Comparison of ENCODE assay signal across 26 mouse cellular contexts in genomic region chr6:134531950-134532349, GRCm38 (mm10). TPM values are rescaled to one million over a fixed set of nuclear protein-coding genes. Genes with fewer than 3 reads are reported as not detected.
DNase-seq lines count a peak whose midpoint lies in the region; ATAC-seq and TF ChIP-seq lines count a peak whose summit lies in the region.
"Had no signal": no experiment of that assay in that cellular context is flagged by ENCODE, and none has a peak within 500 bp of the region (broad histone marks: within the 10 kb centered on the region; RNA-seq: fewer than 3 reads in every experiment).

No protein-coding gene starts in this region.

- H3K27ac ChIP-seq in liver, embryonic 12.5 days, result peak overlapping the region; percentile 12; the same call in 1 of the 2 replicates
- H3K27ac ChIP-seq in liver, embryonic 15.5 days (replicated peaks), result 0 out of 2 replicates have a peak overlapping the region, but pooled peaks have one; percentile 31
- peak overlapping the region; percentile 77 for H3K27ac ChIP-seq in macrophage
- H3K27ac ChIP-seq in forebrain, embryonic 15.5 days (replicated peaks), result no peak overlapping the region
- H3K27ac ChIP-seq: embryonic facial prominence, embryonic 12.5 days; embryonic facial prominence, embryonic 15.5 days; hindbrain, embryonic 10.5 days; hindbrain, embryonic 13.5 days had no signal

- TF ChIP-seq CTCF in G1E (IDR thresholded peaks at IDR 0.05; ENCODE audit: low read depth, low read length), result no peak

- no peak overlapping the region for H3K4me2 ChIP-seq in liver, embryonic 12.5 days
- no peak overlapping the region for H3K4me2 ChIP-seq in liver, embryonic 15.5 days
- H3K4me2 ChIP-seq in forebrain, embryonic 15.5 days (replicated peaks), result no peak overlapping the region
- H3K4me2 ChIP-seq: embryonic facial prominence, embryonic 12.5 days; embryonic facial prominence, embryonic 15.5 days; heart, embryonic 11.5 days; hindbrain, embryonic 13.5 days had no signal

- H3K27me3 ChIP-seq in G1E (ENCODE audit: insufficient read depth, low read length), result no peaks in the 10 kb centered on the region
- H3K27me3 ChIP-seq in liver, embryonic 12.5 days (replicated peaks), result no peaks in the 10 kb centered on the region
- H3K27me3 ChIP-seq in liver, embryonic 15.5 days, result no peaks in the 10 kb centered on the region
- no peaks in the 10 kb centered on the region for H3K27me3 ChIP-seq in forebrain, embryonic 15.5 days
- H3K27me3 ChIP-seq: CH12.LX; embryonic facial prominence, embryonic 12.5 days; embryonic facial prominence, embryonic 15.5 days; hindbrain, embryonic 13.5 days had no signal

- intact Hi-C loops in heart, postnatal 10 days (cut with DNase I), result no loop called here

- H3K79me2 ChIP-seq in macrophage (ENCODE audit: inconsistent target), result peaks cover 94% of the 10 kb centered on the region

- H3K4me3 ChIP-seq in G1E (ENCODE audit: low read depth, low read length) (no peak overlapping the region; the same call in 1 of the 2 replicates), macrophage (ENCODE audit: inconsistent target) (no peak overlapping the region)
- no peak overlapping the region for H3K4me3 ChIP-seq in liver, embryonic 12.5 days
- H3K4me3 ChIP-seq in liver, embryonic 15.5 days (replicated peaks), result no peak overlapping the region
- H3K4me3 ChIP-seq in forebrain, embryonic 15.5 days, result no peak overlapping the region
- H3K4me3 ChIP-seq: embryonic facial prominence, embryonic 12.5 days; embryonic facial prominence, embryonic 15.5 days; hindbrain, embryonic 10.5 days; hindbrain, embryonic 13.5 days had no signal

- H3K36me3 ChIP-seq in G1E (replicated peaks), result peaks cover 23% of the 10 kb centered on the region
- H3K36me3 ChIP-seq in liver, embryonic 12.5 days, result peaks cover 6% of the 10 kb centered on the region; the same call in 1 of the 2 replicates
- H3K36me3 ChIP-seq in liver, embryonic 15.5 days (replicated peaks), result no peaks in the 10 kb centered on the region
- no peaks in the 10 kb centered on the region for H3K36me3 ChIP-seq in macrophage (ENCODE audit: inconsistent target)
- no peaks in the 10 kb centered on the region for H3K36me3 ChIP-seq in forebrain, embryonic 15.5 days

- no peaks in the 10 kb centered on the region for H3K9me3 ChIP-seq in G1E (replicated peaks)
- no peaks in the 10 kb centered on the region for H3K9me3 ChIP-seq in liver, embryonic 12.5 days (replicated peaks)
- H3K9me3 ChIP-seq in liver, embryonic 15.5 days (replicated peaks), result no peaks in the 10 kb centered on the region
- H3K9me3 ChIP-seq in forebrain, embryonic 15.5 days, result no peaks in the 10 kb centered on the region
- H3K9me3 ChIP-seq: embryonic facial prominence, embryonic 15.5 days; hindbrain, embryonic 13.5 days had no signal

- DNase-seq in G1E (ENCODE audit: low spot score), result no peak
- DNase-seq in heart, postnatal 10 days, result no peak
- no peak for DNase-seq in neural tube, embryonic 10.5 days (ENCODE audit: extremely low spot score, low spot score)
- no peak for DNase-seq in right cerebral cortex, adult 18-20 months
- DNase-seq: adrenal gland, adult 2 months; adrenal gland, postnatal 14 days; B cell, adult 2 months; cerebellum, adult 11-12 months; cerebellum, adult 8-10 months; cerebellum, postnatal 25 days; gastrocnemius, postnatal 10 days; gastrocnemius, postnatal 36 days; heart, adult 11 months; heart, postnatal 36 days had no signal

- WGBS in liver, embryonic 12.5 days (ENCODE audit: insufficient replicate concordance), result 13% methylated on average over 1 of the region's 1 CpGs
- WGBS in liver, embryonic 15.5 days (ENCODE audit: insufficient replicate concordance), result 8% methylated on average over 1 of the region's 1 CpGs
- 90% methylated on average over 1 of the region's 1 CpGs for WGBS in macrophage (ENCODE audit: missing documents)
- 76% methylated on average over 1 of the region's 1 CpGs for WGBS in forebrain, embryonic 15.5 days

- peak; percentile 52 for ATAC-seq in G1E (ENCODE audit: extremely low read depth, insufficient number of reproducible peaks, low FRiP score, poor library complexity, severe bottlenecking)
- ATAC-seq in liver, embryonic 12.5 days, result peak; percentile 79
- ATAC-seq in liver, embryonic 15.5 days (ENCODE audit: insufficient read depth), result peak; percentile 47; the same call in 1 of the 2 replicates
- ATAC-seq in forebrain, embryonic 15.5 days (replicated peaks), result no peak
- ATAC-seq: forebrain, embryonic 16.5 days; hindbrain, embryonic 16.5 days had no signal

- H3K9ac ChIP-seq in liver, embryonic 12.5 days, result no peak overlapping the region
- H3K9ac ChIP-seq in liver, embryonic 15.5 days, result no peak overlapping the region
- H3K9ac ChIP-seq in forebrain, embryonic 15.5 days (replicated peaks), result no peak overlapping the region
- H3K9ac ChIP-seq: embryonic facial prominence, embryonic 12.5 days; embryonic facial prominence, embryonic 15.5 days; hindbrain, embryonic 13.5 days had no signal

- H3K4me1 ChIP-seq in G1E (ENCODE audit: insufficient read depth, low read depth, low read length), result peaks cover 76% of the 10 kb centered on the region
- H3K4me1 ChIP-seq in liver, embryonic 12.5 days, result peaks cover 70% of the 10 kb centered on the region
- H3K4me1 ChIP-seq in liver, embryonic 15.5 days (replicated peaks), result peaks cover 57% of the 10 kb centered on the region
- peaks cover 8% of the 10 kb centered on the region for H3K4me1 ChIP-seq in forebrain, embryonic 15.5 days

RNA-seq across cellular contexts. Expression of gene Lrp6, which starts 34.8 kb away (rescaled TPM):
- total RNA-seq in G1E (2014; fragmentation: Nextera tagmentation) (74.3 and 75.2 TPM in 2 replicates), G1E (2017) (60.9 and 75.2 TPM in 2 replicates)
- polyA plus RNA-seq in G1E (2012) (18.5 and 19.8 TPM in 2 replicates), macrophage (2018) (39.1 to 57.6 TPM (median 52.8 TPM) in 3 replicates)
- 12.6 and 13.1 TPM in 2 replicates for polyA plus RNA-seq in liver, embryonic 12.5 days (2016; fragmentation: Nextera tagmentation; extraction: Ambion mirVana)
- 7.2 and 8.0 TPM in 2 replicates for polyA plus RNA-seq in liver, embryonic 15.5 days (2015; fragmentation: Nextera tagmentation; extraction: Ambion mirVana)
- 100 to 1,000 TPM in 15 of 26 experiments, 10 to 100 TPM in 11; 15.9 to 238 (median 128) TPM for total RNA-seq in macrophage (2018; cell fraction: chromatin; rRNA removed)
- total RNA-seq in macrophage (2018; cell fraction: cytosol; rRNA removed), result 100 to 1,000 TPM in 9 of 26 experiments, 10 to 100 TPM in 17; 25.0 to 143 (median 66.5) TPM
- 100 to 1,000 TPM in 16 of 26 experiments, 10 to 100 TPM in 10; 37.2 to 288 (median 110) TPM for total RNA-seq in macrophage (2018; cell fraction: nucleus; rRNA removed)
- total RNA-seq in heart, postnatal 10 days (2021), result 10 to 100 TPM; 53.4 to 57.0 TPM
- 20.4 and 23.2 TPM in 2 replicates for polyA plus RNA-seq in forebrain, embryonic 15.5 days (2015; fragmentation: Nextera tagmentation; extraction: Ambion mirVana)
